Mouse (Mus musculus): ENCODE results near the gene Tgfbr3. TPM values are rescaled to one million over a fixed set of nuclear protein-coding genes. Genes with fewer than 3 reads are reported as not detected.
A peak's percentile ranks its signal among the peaks of the same experiment; 100 is the strongest.

The Tgfbr3 gene
- total RNA-seq, 2 experiments from 2014 or later = 18.2 to 21.0 TPM

GRCm38 (mm10) chr5:107150555-107151312 is 138.7 kb downstream of the Tgfbr3 start:
- no peak for DNase-seq (ENCODE audit: low spot score in 2 of 2)

- DNase-seq (ENCODE audit: low spot score in 2 of 2) = peak; percentile 76 to 93
These were observed 141.3 kb downstream of the Tgfbr3 start for GRCm38 (mm10) chr5:107147951-107148766.

GRCm38 (mm10) chr5:107147413-107147812 is 142.0 kb downstream of the Tgfbr3 start:
- no peak for DNase-seq (ENCODE audit: low spot score in 2 of 2)

DNA sequence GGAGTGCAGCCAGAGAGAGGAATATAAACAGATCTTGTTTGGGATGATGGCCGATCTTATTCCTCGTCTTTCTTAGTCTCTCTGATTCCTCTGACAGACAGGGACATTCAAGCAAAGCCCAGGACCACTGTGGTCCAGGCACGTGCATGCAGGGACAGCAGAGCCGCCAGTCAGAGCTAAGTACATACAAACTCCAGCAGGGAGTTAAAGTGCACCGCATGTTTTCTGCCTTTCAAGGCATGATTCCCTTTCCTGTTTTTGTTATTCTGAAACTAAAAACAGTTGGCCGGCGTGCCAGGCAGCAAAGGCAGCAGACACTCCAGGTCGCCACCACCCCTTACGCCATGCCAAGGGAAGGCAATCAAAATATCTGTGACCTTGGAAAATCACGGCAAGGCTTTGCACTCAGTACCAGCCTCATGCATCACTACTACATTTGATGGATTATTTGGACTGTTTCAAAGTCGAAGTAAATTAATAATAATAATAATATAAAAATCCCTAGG is 143.3 kb downstream of the Tgfbr3 start:
- DNase-seq (ENCODE audit: low spot score in 2 of 2) = no peak

- no peak for DNase-seq (ENCODE audit: low spot score in 2 of 2)
These were observed 144.3 kb downstream of the Tgfbr3 start for GRCm38 (mm10) chr5:107145125-107145524.

GRCm38 (mm10) chr5:107144263-107144843 is 145.1 kb downstream of the Tgfbr3 start:
- DNase-seq (ENCODE audit: low spot score in 2 of 2) = peak in 1 of 2 experiments; percentile 51

GRCm38 (mm10) chr5:107143406-107143805 is 146.0 kb downstream of the Tgfbr3 start:
- no peak for DNase-seq (ENCODE audit: low spot score in 2 of 2)

- no peak for DNase-seq (ENCODE audit: low spot score in 2 of 2)
These were observed 146.6 kb downstream of the Tgfbr3 start for GRCm38 (mm10) chr5:107142791-107143190.

DNA sequence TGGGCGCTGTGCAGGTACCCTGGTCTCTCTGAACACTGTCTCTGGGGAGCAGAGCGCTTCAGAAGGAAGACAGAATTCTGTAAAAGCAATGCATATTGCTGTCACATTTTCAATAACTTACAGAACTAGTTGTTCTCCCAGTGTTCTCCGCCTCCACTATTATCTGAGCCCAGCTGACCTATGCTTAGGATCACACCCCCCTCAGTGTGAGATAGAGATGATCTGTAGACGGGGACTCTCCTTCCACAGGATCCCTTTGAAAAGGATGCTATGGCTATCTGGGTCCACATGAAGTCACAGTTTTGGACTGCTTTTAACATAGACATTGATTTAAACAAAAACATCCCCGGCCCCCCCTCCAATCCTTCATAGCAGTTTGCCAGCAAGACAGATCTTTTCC is 148.1 kb downstream of the Tgfbr3 start:
- DNase-seq (ENCODE audit: low spot score in 2 of 2) = no peak

DNA sequence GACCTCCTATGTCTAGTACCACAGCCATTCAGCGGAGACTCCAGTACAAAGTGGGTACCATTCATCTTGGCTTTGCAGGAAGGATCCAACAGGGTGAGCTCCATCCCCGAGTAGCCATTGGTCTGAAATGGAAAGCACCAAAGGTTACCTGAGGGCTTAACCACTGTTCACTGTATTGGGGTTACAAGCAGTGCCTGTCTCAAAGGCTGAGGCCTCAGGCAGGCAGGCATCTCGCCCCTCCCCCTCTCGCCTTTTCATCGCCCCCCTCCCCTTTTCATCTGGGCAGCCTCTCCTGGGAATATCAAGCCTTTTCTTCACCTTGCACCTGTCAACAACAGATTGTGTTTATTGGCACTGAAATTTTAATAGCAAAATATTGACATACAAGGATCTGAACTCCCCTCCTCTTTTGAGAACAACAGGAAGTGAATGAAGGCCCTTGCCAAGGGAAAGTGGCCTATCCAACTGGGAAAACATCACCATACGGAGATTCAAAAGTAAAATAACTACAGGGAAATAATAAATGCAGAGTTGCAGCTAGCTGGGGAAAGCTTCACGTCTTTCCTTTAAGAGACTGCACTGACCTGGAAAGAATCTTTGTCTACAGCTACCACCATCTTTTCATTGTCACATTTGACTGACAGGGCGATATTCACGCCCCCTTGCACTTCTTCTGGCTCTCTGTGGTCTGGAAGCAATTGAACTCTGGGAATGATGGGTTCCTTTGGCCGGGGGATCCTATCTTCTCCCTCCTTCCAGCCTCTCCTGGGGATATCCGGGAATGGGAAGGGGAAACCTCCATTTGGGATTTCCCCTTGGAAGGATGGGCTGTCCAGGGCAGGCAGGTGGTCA is 149.4 kb downstream of the Tgfbr3 start:
- DNase-seq (ENCODE audit: low spot score in 2 of 2) = no peak

- DNase-seq (ENCODE audit: low spot score in 2 of 2) = no peak
These were observed 156.1 kb downstream of the Tgfbr3 start for GRCm38 (mm10) chr5:107133336-107133735.

- no peak for DNase-seq (ENCODE audit: low spot score in 2 of 2)
These were observed 157.2 kb downstream of the Tgfbr3 start for GRCm38 (mm10) chr5:107132231-107132630.

GRCm38 (mm10) chr5:107129304-107129703 is 160.1 kb downstream of the Tgfbr3 start:
- no peak for DNase-seq (ENCODE audit: low spot score in 2 of 2)

GRCm38 (mm10) chr5:107126561-107126960 is 162.9 kb downstream of the Tgfbr3 start:
- DNase-seq (ENCODE audit: low spot score in 2 of 2) = peak in 1 of 2 experiments; percentile 63

DNA sequence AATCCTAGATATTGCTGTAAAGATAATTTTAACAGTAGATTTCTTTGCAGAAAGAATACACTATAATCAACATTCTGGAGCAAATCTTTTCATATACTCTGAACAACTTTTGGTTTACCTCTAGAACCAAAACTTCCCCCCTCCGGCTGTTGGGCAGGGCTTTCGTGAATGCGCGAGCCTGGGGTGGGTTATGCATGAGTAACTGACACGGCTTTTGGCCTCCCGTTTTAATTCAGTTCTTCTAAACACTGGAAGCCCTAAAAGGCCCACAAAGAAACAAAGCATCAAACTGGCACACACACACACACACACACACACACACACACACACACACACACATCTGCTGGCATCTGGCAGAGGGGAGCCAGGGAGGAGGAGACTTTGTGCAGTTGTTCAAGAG is 164.3 kb downstream of the Tgfbr3 start:
- DNase-seq (ENCODE audit: low spot score in 2 of 2) = no peak

DNA sequence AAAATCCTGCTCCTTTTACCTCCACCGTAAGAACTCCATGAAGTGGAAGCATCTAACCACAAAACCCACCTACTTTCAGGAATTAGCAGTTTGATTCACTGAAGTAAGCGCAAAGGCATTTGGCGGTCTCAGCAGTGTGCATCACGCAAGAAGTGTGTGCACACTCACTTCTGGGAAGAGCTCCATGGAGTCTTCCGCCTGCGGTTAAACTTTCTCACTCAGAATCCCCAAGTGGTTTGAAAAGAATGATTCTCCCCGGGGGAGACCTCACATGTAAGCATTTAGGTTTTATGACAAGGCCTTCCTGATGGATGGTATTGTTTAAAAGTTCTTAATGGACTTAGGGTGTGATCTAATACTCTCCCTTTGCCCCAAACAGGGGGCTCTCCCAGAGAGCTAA is 164.9 kb downstream of the Tgfbr3 start:
- no peak for DNase-seq (ENCODE audit: low spot score in 2 of 2)

DNA sequence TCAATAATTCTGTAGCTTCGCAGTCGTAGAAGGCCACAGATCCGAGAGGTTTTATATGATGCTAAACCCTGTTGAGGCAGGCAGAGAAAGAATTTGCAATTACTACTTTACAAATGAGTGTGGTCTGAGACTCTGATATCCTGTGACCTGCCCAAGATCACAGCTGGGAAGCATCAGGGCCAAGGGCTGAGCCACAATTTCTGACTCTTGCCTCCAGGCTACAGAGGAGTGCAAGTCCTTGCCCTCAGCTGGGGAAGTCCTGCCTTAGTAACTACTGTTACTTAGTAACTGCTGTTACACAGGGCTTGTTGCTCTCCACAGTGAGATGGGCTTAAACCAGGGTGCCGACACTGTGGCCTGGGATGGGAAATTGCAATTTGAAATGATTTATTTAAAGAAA is 166.8 kb downstream of the Tgfbr3 start:
- no peak for DNase-seq (ENCODE audit: low spot score in 2 of 2)

DNA sequence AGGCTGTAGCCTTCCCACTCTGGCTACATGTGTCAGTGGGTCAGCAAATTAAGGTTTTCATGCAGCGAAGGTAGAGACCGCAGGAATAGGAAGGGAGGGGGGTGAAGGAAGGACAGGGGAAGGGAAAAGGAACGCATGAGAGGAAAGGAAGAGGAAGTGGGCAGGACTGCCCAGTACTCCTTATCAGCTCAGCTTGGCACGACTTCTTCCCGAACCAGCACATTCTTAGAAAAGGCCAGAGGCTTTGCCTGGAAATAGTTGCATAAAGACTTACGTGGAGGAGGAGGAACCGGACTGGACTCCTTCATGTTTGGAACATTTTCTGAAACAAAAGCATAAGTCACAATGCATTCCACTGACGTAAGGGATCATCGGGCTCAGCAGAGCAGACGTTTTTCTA is 168.3 kb downstream of the Tgfbr3 start:
- DNase-seq (ENCODE audit: low spot score in 2 of 2) = no peak

- DNase-seq (ENCODE audit: low spot score in 2 of 2) = peak; percentile 22 to 62
These were observed 168.8 kb downstream of the Tgfbr3 start for GRCm38 (mm10) chr5:107120624-107121023.

- DNase-seq (ENCODE audit: low spot score in 2 of 2) = no peak
These were observed 169.5 kb downstream of the Tgfbr3 start for GRCm38 (mm10) chr5:107119896-107120295.

DNA sequence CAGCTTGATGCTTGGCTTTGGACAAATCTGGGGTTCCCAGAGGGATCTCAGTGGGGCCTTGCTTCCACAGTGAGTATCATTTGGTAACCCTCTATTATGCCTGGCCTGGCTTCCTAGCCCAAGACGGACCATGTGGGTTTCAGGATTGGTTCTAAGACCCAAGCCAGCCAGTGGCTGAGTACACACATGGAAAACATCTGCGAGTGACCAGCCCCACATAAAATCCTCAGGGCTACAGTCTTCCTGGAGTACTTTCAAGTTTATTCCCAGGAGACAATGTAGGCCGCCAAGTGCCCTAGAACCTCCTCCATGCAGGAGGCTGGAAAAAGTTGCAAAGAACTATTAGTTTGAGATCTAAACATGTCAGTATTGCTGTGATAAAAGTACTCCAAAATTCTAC is 172.6 kb downstream of the Tgfbr3 start:
- no peak for DNase-seq (ENCODE audit: low spot score in 2 of 2)

All from layer of hippocampus, adult 18-20 months (tissue).